Mouse (Mus musculus) ES-E14 (cell line): ENCODE measurements at regions not wholly inside any gene's neighbourhood (a gene's known extent, or its start where the extent isn't known, plus 50 kb on each side); places are given as distances from the start of the nearest gene placed in this dataset.

Experiments
- CHD2 ChIP-seq: IDR thresholded peaks from 2 replicates; pipeline ENCODE4 v1.6.1; 2014; ENCODE audit warnings: mild to moderate bottlenecking, low read depth, low read length, inconsistent platforms
- HCFC1 ChIP-seq: IDR thresholded peaks from 2 replicates; pipeline ENCODE4 v1.6.1; 2012; ENCODE audit warnings: low read length, inconsistent platforms, borderline replicate concordance; ENCODE audit not compliant: insufficient read depth
- MAFK ChIP-seq: IDR thresholded peaks from 2 replicates; pipeline ENCODE4 v1.6.1; 2014; ENCODE audit warnings: mild to moderate bottlenecking, low read depth, low read length, inconsistent platforms; ENCODE audit not compliant: insufficient read depth
- ZNF384 ChIP-seq: IDR thresholded peaks from 2 replicates; pipeline ENCODE4 v1.6.1; 2012; ENCODE audit warnings: low read depth, low read length, inconsistent platforms

GRCm38 (mm10) chr14:72142883-72143487 lies 348.7 kb downstream of the Gm9195 start:
- TF ChIP-seq HCFC1 (no peak), MAFK (no peak), ZNF384 (no peak), CHD2 (no peak)
